Mouse (Mus musculus) erythroblast, embryonic 14.5 days (primary cell): ENCODE data around the gene Pprc1.

Experiments used
- GATA1 ChIP-seq: IDR thresholded peaks from 2 replicates; pipeline ENCODE4 v1.6.1; 2012; ENCODE audit warnings: low read length, inconsistent platforms, mixed read lengths
- TAL1 ChIP-seq: IDR thresholded peaks from 3 replicates; pipeline ENCODE4 v1.6.1; 2012; ENCODE audit warnings: low read length, inconsistent platforms, mixed read lengths

GRCm38 (mm10) chr19:46033911-46034310 is 10.8 kb upstream of the Pprc1 start:
- no peak for TF ChIP-seq GATA1
- TF ChIP-seq TAL1 = no peak
